Mouse (Mus musculus) brain, embryonic 14.5 days (tissue): ENCODE data around the gene Mvk.

Source experiments
- CTCF ChIP-seq: fragments of 200-500 bp; IDR thresholded peaks from 2 replicates; pipeline ENCODE4 v1.5.1; 2012; ENCODE audit warnings: inconsistent platforms, mild to moderate bottlenecking, moderate library complexity, borderline replicate concordance; ENCODE audit not compliant: insufficient read depth, insufficient read length; ENCODE audit errors: extremely low read depth
- POLR2A ChIP-seq: fragments of 200-500 bp; IDR thresholded peaks from 2 replicates; pipeline ENCODE4 v1.6.1; 2012; ENCODE audit warnings: mild to moderate bottlenecking, inconsistent platforms, borderline replicate concordance; ENCODE audit not compliant: poor library complexity, insufficient read depth, insufficient read length, severe bottlenecking; ENCODE audit errors: extremely low read depth

- TF ChIP-seq CTCF (no peak), POLR2A (no peak)
These were observed 45.5 kb downstream of the Mvk start for GRCm38 (mm10) chr5:114489570-114489969.
